Mouse (Mus musculus): ENCODE measurements around the gene Stat6.

Stat6 gene

DNA sequence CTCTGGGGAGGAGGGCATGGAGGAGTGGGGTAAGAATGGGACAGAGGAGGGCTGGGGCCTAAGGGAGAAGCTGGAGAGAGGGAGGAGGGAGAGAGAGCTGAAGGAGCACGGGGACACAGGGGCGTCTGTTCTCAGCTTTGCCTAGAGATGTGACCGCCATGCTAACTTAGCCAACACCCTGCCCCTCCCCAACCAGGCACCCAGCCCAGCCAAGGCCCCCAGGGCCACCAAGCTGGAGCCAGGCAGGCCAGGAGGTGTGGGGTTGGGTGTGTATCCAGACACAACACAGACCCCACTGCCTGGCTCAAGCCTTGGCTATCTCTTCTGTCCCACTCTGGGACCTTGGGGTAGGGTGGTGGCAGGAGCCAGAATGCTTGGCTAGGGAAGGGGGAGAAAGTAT, 27.2 kb upstream of the Stat6 start:
- DNase-seq: peak in 1 of 2 experiments; percentile 39

DNA sequence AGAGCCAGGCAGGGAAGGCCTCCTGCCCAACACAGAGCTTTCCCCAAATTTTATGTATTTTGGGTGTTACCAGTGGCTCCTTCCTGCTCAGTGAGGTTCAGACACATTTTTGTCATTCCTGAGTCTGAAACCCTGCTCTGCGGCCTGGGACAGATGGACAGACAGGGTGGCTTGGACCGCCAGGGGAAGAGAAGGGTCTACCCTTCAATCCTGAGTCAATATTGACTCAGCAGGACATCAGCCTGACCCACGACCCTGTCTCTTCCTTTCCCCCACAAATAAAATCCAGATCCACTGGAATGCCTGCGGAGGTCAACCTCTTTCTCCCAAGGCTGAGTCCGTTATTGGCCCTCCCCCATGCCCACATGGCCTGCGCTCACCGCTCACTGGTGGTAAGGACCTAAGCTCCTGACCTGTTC, 26.5 kb upstream of the Stat6 start:
- peak in 1 of 2 experiments; percentile 36 for DNase-seq

DNA sequence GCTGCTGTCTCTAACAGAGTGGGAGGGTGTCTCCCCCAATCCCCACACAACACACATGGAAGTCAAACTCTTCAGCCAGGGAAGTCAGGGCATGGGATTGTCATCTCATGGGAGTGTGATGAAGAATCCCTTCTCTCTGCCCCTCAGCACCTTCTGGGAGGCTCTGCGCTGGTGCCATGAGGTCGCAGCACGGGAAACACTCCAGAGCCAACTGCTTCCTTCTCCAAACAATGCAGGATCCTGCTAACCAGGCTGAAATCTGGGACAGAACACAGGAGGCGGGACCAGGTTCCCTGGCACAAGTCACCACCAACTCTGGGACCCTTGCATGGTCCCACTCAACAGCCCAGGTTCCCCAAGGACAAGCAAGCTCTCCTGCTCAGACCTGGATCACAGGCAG, 25.5 kb upstream of the Stat6 start:
- DNase-seq: peak in 1 of 2 experiments; percentile 34

DNA sequence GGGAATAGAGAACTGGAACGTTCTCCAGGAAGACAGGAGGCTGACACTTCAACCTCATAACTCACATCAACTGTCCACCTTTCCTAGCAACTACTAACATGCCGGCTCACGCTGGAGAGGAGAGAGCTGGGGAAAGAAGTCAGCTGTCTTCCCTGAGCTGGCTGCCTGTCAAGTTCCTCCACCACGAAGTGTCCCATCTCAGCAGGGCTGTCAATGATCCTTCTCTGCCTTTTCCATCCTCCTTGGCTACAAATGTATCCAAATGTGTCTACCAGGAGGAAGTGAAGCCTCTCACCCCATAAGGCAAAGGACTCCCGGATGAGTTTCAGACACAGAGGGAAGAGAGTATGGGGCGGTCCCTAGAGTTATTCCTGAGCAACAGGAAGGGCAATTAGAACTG, 24.6 kb upstream of the Stat6 start:
- DNase-seq: peak; percentile 33 to 53

DNA sequence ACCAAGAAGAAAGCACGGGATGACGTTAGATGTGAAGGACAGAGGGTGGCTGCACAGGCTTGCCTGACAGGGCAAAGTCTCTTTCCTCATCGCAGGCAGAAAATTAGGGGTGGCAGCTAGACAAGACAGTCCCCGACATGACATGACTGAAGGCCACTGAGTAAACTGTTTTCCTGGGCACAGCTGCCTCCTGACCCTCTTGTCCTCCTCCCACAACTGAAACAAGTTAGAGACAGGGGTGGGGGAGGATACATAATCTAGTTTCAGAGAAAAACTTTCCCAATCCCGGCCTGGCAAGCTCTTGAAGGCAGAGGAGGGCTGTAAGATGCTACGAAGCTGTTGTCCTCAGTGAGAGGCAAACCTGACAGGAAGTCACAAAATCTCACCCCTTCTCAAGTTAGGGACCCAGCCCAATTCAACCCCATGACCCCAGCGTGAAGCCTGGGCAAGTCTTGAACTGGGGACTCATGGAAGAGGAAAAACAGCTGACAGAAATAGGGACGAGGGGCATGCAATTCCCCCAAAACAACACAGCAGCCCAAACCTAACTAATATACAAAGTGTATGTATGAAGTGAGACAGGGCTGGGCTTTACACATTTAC, 23.6 kb upstream of the Stat6 start:
- DNase-seq: no peak

DNA sequence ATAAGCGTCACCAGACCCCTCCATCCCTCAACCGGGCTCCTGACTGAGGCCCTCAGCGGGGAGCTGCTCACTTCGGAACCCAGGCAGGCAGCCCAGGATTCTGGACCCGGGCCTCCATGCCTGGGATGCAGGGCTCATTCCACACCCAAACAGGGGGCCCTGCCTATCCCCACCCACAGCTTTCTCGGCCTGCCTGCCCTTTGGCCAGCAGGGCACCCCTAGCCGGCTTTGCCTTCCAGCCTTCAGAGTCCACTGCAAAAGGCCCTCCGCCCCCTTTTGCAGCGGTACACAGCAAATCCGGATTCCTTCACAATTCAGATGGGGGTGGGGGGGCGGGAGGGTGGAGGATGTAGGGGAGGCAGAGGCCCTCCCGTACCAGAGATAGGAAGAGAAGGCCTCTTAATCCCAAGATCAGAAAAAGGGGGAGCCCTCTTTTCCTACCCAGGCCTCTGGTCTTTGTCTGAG, 22.8 kb upstream of the Stat6 start:
- DNase-seq: peak; percentile 60 to 72

DNA sequence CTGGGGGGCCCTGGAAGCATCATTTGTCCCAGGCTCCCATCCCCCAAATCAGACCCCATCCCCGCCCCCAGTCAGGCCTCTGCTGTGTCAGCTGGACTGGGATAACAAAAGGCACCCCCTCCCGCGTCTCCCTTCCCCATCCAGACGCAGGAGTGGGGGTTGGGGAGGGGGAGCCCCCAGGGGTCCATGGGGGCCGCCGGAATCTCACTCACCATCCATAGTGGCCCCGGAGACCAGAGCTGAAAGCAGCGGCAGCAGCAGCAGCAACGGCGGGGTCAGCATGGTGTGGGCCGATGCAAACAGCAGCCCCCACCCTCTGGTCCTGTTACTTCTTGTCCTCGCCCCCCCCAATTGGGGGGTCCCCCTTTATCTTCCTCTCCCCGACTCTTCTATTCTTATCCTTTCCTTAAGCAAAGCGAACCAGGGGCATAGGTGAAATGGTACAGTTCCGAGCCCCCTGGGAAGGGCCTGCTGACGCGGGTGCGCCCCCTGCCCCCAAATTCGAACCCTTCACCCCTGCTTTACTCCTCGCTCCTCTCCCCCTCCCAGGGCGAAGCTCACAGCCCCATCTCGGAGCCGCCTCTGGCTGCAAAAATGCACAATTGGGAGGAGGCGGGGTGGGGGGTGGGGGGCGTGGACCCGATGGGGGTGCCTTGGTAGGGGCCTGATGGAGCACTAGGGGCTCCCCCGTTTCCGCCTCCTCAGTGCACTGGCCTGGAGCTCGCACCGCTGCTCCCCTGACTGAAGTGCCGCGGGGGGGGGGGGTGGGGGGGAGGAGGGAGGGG, 22.2 kb upstream of the Stat6 start, which contains the start of gene Lrp1:
Lrp1 (minus strand) TSS at position 743 of the 785 bp plus-strand sequence.
- peak; percentile 61 to 75 for DNase-seq

DNA sequence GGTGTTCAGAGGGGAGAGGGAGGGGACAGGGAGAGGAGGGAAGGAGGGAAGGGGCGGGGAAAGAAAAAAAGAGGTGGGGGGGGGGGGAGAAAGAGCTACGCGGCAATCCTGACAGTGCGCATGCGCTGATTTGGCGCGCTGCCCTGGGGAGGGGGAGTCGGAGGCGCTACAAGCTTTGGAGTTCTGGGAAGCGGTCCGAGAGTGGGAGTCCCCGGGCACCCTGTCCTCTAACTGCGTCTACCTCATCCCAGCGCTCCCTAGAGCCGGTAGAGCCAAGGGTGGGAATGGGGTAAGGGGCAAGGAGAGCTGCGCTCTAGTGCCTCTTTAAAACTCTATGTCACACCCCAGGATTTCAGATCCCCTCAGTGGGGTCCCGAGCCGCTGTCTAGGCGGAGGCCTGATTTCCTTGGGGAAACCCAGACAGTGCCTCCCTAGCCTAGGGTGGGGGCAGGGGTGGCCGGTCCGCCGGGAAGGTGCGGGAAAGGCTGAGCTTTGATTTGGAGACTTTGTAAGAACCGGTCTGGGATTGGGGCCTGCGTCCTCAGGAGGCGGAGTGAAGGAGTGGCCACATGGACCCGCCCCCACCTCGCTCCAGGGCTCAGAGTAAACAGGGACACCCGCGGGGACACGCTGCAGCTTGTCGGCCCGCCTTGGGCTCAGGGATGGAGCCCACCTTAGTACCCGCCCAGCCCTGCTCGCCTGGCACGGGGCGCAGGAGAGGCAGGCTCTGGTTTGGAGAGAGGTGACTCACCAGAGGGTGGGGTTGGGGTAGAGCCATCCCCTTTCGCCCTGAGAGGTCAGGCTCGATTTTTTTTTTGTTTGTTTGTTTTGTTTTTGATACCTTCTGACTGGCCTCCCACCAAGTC, 21.4 kb upstream of the Stat6 start:
- peak; percentile 91 to 95 for DNase-seq

DNA sequence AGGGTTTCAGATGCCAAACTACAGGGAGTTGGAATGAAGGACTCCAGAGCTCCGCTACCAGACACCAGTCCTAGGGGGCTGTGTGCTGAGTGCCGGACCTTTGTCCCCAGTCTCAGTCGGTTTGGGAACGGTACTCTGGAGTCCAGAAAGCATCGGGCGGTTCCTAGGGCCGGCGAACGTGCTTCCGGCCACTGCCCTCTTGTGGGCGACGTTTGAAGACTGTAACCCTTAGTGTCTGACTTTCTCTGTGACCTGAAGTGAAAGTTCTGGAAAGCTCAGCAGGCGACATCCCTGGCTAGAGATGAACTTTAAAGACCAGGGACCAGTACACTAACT, 20.8 kb upstream of the Stat6 start:
- peak; percentile 82 to 90 for DNase-seq

DNA sequence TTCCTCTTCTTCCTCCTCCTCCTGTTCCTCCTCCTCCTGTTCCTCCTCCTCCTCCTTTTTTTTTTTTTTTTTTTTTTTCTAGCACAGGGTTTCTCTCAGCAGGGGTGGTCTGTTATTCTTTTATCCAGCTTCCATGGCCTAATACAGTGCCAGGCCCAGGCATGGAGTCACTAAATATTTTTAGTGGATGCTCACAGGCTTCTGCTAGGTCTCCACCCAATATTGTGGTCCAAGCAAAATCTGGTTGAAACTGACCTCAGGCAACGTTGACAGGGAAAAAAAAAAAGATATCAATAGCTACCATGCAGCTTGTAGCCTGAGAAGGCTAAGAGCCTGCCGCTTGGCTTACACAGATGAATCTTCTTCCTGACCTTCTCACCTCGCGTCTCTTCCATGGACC, 20.1 kb upstream of the Stat6 start:
- no peak for DNase-seq

DNA sequence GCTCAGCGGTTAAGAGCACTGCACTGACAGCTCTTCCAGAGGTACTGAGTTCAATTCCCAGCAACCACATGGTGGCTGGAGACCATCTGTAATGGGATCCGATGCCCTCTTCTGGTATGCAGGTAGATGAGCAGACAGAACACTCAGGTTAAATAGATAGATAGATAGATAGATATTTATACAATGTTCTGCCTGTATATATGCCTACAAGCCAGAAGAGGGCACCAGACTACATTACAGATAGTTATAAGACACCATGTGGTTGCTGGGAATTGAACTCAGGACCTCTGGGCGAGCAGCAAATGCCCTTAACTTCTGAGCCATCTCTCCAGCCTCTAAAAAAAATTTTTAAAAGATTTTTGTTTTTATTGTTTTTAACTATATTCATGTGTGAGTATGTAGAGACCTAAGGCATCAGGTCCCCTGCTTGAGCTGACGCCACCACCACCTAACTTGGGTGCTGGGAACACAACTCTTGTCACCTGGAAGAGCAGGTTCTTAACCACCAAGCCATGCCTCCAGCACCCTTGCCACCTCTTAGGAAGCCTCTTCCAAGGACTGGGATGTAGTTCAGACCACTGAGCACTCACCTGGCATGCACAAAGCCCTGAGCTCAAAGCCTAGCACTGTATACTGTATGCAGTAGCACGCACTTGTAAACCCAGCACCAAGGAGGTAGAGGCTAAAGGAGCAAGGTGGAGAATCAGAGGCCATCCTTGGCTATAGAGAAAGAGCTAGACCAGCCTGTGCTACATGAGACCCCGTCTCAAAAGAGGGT, 19.2 kb upstream of the Stat6 start:
- no peak for DNase-seq

DNA sequence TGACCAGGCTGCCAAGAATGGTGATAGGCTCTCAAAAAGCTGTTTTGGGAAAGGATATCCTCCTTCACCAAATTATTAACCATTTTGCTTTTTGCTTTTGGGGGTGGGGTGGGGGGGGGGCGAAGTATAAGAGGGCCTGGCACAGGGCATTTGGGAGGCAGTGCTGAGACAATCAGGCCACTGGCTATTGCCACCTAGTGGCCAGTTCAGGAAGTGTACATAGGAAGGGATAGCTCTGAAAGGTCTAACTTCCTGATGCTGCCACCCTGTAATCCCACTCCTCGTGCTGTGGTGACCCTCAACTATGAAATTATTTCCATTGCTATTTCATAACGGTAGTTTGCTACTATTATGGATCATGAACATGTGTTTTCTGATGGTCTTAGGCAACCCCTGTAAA, 16.4 kb upstream of the Stat6 start:
- peak in 1 of 2 experiments; percentile 30 for DNase-seq

DNA sequence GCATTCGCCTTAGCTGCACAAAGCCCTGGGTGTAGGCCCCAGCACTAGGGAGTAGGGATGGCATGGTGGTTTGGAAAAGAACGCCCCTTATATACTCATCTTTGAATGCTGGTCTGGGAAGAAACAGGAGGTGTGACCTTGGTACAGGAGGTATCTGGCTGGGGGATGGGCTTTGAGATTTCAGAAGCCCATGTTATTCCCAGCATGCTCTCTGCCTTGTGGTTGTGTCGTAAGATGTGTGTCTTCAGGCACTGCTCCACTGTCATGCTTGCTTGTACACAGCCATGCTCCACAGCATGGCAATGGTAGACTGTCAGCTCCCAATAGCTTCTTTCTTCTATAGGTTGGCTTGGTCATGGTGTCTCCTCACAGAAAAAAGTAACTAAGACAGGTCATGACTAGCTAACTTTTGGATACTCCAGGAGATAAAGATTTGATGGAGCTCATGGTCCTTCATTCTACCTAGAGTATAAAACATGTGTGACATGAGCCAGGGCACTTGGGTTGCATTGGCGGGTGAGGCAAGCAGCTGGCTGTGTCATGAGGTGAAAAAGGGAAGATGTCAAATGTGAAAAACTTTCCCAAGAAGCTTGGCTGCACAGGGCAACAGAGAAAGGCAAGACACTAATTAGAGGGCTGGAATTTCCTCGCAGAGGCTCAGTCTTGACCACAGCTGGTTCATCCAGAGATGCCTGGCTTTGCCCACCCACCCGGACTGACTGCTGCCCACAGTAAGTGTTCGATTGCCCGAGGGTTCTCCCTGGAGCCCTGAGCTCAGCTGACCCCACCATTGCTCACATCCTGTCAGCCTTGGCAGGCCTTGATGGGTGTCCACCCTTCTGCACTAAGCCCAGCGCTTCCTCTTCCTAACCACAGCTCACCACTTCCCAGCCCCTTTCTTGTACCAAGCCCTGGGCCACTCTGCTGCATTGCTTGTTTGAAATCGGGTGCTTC, 11.2 kb upstream of the Stat6 start:
- no peak for DNase-seq

DNA sequence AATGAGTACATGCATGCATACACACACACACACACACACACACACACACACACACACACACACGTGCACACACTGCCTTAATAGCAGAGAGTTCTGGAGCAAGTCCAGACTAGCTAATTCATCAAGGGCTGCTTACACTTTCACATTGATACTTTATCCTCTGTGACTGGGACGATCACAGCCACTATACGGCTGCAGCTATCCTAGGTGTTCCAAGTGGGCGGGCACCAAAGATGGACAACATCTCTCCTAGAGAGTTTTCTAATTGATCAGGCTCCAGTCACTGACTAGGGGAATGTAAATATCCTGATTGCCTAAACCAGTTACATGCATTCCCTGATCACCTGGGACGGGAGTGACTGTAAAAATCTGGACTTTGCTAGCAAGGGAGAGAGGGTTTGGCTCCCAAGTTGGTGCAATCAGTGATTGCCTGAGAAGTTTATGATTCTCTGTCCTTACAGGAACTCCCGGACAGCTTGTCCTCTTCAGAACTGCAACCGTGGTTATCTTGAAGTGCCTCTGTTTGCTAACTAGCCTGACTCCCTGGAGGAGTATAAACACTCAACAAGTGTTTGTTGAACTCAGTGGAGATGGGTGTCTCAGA, 10.0 kb upstream of the Stat6 start:
- DNase-seq: no peak

DNA sequence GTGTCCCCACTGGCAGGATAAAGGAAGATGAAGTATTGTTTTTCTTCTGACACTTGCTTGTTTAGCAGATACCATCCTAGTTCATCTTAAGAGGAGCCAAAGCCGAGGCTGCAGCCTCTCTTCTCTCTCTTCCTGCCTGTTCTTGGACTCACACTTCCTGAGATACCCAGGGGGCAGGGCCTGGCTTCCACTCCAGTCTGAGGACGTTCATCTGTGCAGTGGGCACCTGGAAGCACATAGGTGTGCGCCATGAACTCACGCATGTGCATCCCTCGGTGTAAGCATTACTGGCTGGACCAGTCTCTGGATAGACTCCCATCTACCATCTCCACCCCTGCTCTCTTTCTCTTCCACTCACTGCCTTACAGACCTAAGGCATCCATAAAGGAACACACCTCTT, 2.4 kb upstream of the Stat6 start:
- no peak for DNase-seq

DNA sequence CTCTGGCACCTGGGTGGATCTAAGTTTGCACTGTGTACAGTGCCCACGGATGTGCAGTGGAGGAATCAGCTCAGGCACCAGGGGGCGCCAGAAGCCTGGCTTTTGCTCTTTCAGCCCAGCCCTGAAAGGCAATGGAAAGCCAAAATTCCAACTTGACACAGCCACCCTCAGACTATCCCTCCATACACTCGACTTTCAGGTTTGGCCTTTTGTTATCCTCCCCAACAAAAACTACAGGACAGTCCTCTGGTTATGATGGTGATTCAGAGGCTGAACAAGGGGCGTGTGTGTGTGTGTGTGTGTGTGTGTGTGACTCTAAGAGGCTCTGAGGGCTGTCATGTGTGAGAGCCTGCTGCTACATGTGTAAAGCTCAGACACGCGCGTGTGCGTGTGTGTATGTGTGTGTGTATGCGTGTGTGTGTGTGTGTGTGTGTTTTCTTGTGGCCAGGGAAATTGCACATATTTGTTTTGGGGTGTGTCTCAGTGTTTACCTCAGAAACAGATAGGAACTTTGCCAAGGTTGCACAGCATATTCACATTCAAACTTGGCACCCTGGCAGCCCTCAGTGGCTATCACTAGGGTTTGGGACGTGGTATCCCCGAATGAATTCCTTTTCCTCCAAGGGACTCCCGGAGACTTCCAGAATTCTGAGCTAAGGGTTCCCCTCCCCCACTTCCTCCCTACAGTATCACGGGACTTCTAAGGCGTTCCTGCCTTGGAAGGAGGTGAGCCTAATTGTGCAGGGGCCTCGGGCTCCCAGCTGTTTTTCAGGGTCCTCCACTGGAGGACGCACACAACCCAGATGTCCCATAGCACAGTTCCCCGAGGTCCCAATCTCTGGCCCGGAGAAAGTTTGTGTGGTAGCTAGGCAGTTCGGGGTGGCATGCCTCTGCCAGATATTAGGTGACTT, 670 bp upstream of the Stat6 start:
- DNase-seq: peak; percentile 97 to 98

DNA sequence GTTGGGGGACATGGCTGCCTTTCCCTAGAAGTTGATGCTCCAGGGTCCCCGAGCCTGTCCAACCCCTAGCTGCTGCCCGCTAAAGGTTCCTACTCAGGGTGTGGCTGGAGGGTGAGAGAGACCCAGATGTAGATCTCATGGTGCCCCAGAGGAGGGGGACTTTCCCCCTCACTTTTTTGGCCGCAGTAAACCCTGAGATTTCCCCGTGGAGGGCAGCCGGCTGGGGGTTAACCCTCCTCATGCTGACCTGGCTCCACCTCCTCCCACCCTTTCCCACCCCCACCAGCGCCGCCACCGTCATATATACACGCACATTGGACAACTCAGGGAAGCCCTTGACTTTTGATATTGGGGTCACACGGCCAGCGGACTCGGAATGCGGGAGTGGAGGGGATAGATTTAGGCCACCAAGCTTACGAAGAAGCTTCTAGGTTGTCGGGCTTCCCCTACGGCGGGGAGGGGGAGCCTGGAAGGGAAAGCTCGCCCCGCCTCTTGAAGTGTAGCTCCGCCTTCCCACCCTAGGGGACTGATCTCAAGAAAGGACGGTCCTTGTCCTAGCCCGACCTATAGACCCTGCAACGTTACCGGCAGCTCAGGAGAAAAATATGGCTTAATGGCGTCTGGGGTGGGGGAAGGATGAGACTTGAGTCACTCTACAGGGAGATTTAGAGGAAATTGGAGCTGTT, 910 bp downstream of the Stat6 start:
- DNase-seq: peak; percentile 84 to 88

DNA sequence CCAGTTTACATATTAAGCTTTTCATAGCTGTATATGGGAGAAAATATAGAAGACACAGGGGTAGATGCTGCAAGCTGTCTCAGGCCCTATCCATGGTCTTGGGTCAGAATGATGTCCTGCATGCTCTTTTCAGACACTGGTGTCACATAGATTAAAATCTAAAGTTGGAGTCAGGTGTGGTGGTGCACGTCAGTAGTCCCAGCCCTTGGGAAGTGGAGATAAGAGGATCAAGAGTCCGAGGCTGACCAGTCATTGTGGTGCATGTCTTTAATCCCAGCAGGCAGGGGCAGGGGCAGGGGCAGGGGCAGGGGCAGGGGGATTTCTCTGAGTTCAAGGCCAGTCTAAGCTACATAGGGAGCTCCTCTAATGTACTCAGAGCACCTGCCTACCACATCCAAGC, 3.0 kb downstream of the Stat6 start:
- DNase-seq: no peak

All from kidney, postnatal 4 days (tissue).